Mouse (Mus musculus) heart, adult 2 months (tissue): ENCODE results near the gene Olfr1099. TPM values are rescaled to one million over a fixed set of nuclear protein-coding genes. Genes with fewer than 3 reads are reported as not detected.

ENCODE experiments used
- DNase-seq, 2 experiments: peaks; one replicate each; pipeline ENCODE4 v3.0.0; 2021
- H3K27ac ChIP-seq: fragments of 200-600 bp; 2 replicates; pipeline ENCODE4 v1.8.1; 2022
- H3K27me3 ChIP-seq: fragments of 200-500 bp; 2 replicates; pipeline ENCODE4 v1.6.1; 2012; ENCODE audit warnings: mild to moderate bottlenecking, low read length, inconsistent platforms, mixed read lengths; ENCODE audit not compliant: control insufficient read depth, insufficient read depth
- H3K36me3 ChIP-seq: fragments of 200-500 bp; 2 replicates; pipeline ENCODE4 v1.6.1; 2012; ENCODE audit warnings: low read length, inconsistent platforms; ENCODE audit not compliant: control insufficient read depth, insufficient read depth
- H3K4me1 ChIP-seq: fragments of 200-500 bp; 2 replicates; pipeline ENCODE4 v1.6.1; 2011; ENCODE audit warnings: low read length; ENCODE audit not compliant: control insufficient read depth, insufficient read depth
- H3K4me3 ChIP-seq: fragments of 200-600 bp; 2 replicates; pipeline ENCODE4 v1.8.1; 2022
- H3K79me2 ChIP-seq: fragments of 200-500 bp; replicated peaks from 2 replicates; pipeline ENCODE4 v1.6.1; 2012; ENCODE audit warnings: mild to moderate bottlenecking, inconsistent platforms, low read length, moderate library complexity, mixed read lengths; ENCODE audit not compliant: control insufficient read depth, insufficient read depth
- H3K9ac ChIP-seq: fragments of 200-500 bp; 2 replicates; pipeline ENCODE4 v1.6.1; 2012; ENCODE audit warnings: low read depth, mild to moderate bottlenecking, control low read depth, inconsistent platforms, low read length, mixed read lengths
- CTCF ChIP-seq: fragments of 200-600 bp; IDR thresholded peaks from 2 replicates; pipeline ENCODE4 v1.8.1; 2022; ENCODE audit warnings: antibody characterized with exemption, mild to moderate bottlenecking, moderate library complexity
- EP300 ChIP-seq: fragments of 200-500 bp; IDR thresholded peaks from 2 replicates; pipeline ENCODE4 v1.6.1; 2011; ENCODE audit warnings: low read depth, low read length, control low read depth; ENCODE audit not compliant: insufficient read depth
- POLR2A ChIP-seq: fragments of 200-500 bp; IDR thresholded peaks from 2 replicates; pipeline ENCODE4 v1.6.1; 2011; ENCODE audit warnings: mild to moderate bottlenecking, low read depth, low read length, control low read depth; ENCODE audit not compliant: insufficient read depth
- WGBS: fragments of 180-500 bp; shearing (Covaris S2); methylation state at CpG from one replicate; pipeline ENCODE4 v1.1.7; 2018; 5-methylcytosine and 5-hydroxymethylcytosine counted together
- intact Hi-C: fragments of 180-260 bp; cut with DNase I; formaldehyde crosslinking; loops from one replicate; pipeline ENCODE4 v1.15.1; 2025
- long read RNA-seq: library from polyadenylated mRNA; stranded (forward); transcript quantifications from one replicate; pipeline ENCODE4 v2.0.0, GENCODE M21; 2021
- polyA plus RNA-seq: library from polyadenylated mRNA; depleted of rRNA; stranded (reverse); fragments of >200 nt; gene quantifications from 2 replicates; pipeline ENCODE4 v1.2.3, GENCODE M21; 2012; rRNA removed
- total RNA-seq, 2 experiments: library from RNA; stranded (reverse); gene quantifications; 2 replicates each; pipeline ENCODE4 v1.2.3; 2021

The Olfr1099 gene
- total RNA-seq = not detected
- polyA plus RNA-seq = not detected in 2 replicates
- long read RNA-seq = 0 reads

DNA sequence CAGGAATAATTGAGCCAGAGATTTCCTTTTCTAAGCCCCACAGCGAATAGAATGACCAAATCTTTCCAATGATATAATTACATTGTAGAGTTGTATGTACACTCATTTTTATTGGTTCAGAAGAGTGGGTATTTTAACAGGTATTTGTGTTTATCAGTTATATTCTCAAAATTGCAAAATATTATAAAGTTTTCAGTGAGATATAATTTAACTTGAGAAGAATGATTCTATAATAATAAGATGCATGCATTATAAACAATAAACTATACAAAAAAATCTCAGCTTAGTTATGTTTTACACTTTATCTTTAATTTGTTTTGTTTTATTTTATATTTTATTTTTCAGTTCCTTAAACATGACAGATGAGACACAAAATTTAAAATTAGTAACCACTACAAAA lies at the start of gene Olfr1099:
Gene Olfr1099 (minus strand): TSS at position 101 of the 400 bp plus-strand sequence.
- intact Hi-C loops = no loop called here
- DNase-seq = no peak
- H3K4me1 ChIP-seq = no peaks in the 10 kb centered on the region
- WGBS = 74% methylated on average over 1 of the region's 1 CpGs
- H3K27me3 ChIP-seq = no peaks in the 10 kb centered on the region
- no peak within 1 kb of the TSS for H3K9ac ChIP-seq
- no peaks in the 10 kb centered on the region for H3K79me2 ChIP-seq
- H3K27ac ChIP-seq = no peak within 1 kb of the TSS
- no peak within 1 kb of the TSS for H3K4me3 ChIP-seq
- no peaks in the 10 kb centered on the region for H3K36me3 ChIP-seq
- no peak for TF ChIP-seq CTCF
- no peak for TF ChIP-seq POLR2A
- TF ChIP-seq EP300 = no peak

DNA sequence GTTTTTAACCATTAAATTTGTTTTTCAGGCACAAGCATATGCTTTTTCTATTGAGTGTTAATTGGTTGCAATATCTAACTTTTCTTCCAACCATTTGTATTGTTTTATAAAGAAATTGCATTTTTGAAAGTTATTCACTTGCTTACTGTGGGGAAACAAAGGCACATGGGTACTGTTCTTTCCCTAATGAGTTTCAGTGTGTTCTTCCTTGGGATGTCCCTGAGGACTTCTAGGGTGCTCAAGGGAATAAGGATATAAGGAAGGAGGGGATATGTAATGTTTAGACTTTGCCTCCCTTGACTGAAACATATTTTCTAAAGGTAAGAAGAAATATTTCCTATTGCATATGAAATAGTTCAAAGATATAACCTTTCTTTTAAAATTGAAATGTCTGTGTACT lies 37.6 kb upstream of the Olfr1099 start, which contains the start of gene Olfr1102:
Gene Olfr1102 (plus strand): TSS at position 301 of the 400 bp plus-strand sequence.
- no peak for TF ChIP-seq CTCF
- no peak for TF ChIP-seq POLR2A
- TF ChIP-seq EP300 = no peak
- Histone ChIP-seq H3K27me3 (no peaks in the 10 kb centered on the region), H3K4me3 (no peak within 1 kb of the TSS), H3K79me2 (no peaks in the 10 kb centered on the region), H3K9ac (no peak within 1 kb of the TSS), H3K4me1 (no peaks in the 10 kb centered on the region), H3K36me3 (no peaks in the 10 kb centered on the region), H3K27ac (no peak within 1 kb of the TSS)
- intact Hi-C loops = no loop called here
- DNase-seq = no peak

DNA sequence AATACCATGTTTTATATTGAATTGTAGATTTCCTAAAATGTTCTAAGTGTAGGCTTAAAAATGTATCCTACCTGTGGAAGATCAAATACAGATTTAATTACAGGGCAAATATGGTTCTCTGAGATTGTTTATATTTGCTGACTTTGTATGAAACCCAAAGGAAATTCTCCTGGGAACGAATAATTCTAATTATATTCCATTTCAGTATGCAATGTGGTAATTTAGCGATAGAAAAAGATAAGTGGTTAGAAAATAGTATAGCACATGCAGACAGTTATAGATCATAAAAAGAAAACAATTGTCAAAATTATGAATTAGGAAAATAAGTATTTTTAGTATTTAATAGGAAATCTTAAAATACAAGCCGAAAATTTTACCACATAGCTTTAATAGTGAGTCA lies 30.6 kb upstream of the Olfr1099 start, which contains the start of gene Olfr1101:
Gene Olfr1101 (minus strand): TSS at position 101 of the 400 bp plus-strand sequence.
- no peaks in the 10 kb centered on the region for H3K36me3 ChIP-seq
- H3K9ac ChIP-seq = no peak within 1 kb of the TSS
- WGBS = 52% methylated on average over 3 of the region's 3 CpGs
- TF ChIP-seq EP300 (no peak), CTCF (no peak), POLR2A (no peak)
- H3K79me2 ChIP-seq = no peaks in the 10 kb centered on the region
- intact Hi-C loops = no loop called here
- DNase-seq = no peak
- no peak within 1 kb of the TSS for H3K27ac ChIP-seq
- no peaks in the 10 kb centered on the region for H3K4me1 ChIP-seq
- no peaks in the 10 kb centered on the region for H3K27me3 ChIP-seq
- H3K4me3 ChIP-seq = no peak within 1 kb of the TSS

DNA sequence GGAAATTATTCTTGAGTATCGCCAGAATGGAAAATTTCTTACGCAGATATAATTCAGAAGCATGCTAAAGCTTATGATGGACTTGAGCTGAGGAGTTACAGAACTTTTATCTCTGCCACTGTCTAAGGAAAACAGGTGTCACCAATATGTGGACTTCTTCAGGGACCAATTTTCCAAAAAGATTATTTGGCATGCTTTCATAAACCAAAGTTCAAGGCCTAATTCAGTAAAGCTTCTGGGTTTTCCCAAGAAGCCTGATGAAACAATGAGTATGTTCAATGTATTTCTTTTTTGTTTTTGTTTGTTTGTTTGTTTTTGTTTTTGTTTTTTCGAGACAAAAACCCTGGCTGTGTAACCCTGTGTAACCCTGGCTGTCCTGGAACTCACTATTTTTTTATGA lies 19.4 kb upstream of the Olfr1099 start, which contains the start of gene Olfr1100:
Gene Olfr1100 (minus strand): TSS at position 101 of the 400 bp plus-strand sequence.
- Histone ChIP-seq H3K4me3 (no peak within 1 kb of the TSS), H3K27ac (no peak within 1 kb of the TSS), H3K9ac (no peak within 1 kb of the TSS), H3K36me3 (no peaks in the 10 kb centered on the region), H3K79me2 (no peaks in the 10 kb centered on the region), H3K4me1 (no peaks in the 10 kb centered on the region), H3K27me3 (no peaks in the 10 kb centered on the region)
- TF ChIP-seq EP300 (no peak), CTCF (no peak), POLR2A (no peak)
- intact Hi-C loops = no loop called here
- 58% methylated on average over 3 of the region's 3 CpGs for WGBS
- no peak for DNase-seq

- H3K4me3 ChIP-seq = no peak overlapping the region
- H3K27me3 ChIP-seq = no peaks in the 10 kb centered on the region
- no peaks in the 10 kb centered on the region for H3K79me2 ChIP-seq
- no peak for DNase-seq
- no peaks in the 10 kb centered on the region for H3K4me1 ChIP-seq
- no peak overlapping the region for H3K9ac ChIP-seq
- H3K36me3 ChIP-seq = no peaks in the 10 kb centered on the region
- intact Hi-C loops = no loop called here
- H3K27ac ChIP-seq = no peak overlapping the region
- no peak for TF ChIP-seq CTCF
- no peak for TF ChIP-seq EP300
- no peak for TF ChIP-seq POLR2A
These were observed 33.9 kb downstream of the Olfr1099 start for GRCm38 (mm10) chr2:86926557-86926956.

DNA sequence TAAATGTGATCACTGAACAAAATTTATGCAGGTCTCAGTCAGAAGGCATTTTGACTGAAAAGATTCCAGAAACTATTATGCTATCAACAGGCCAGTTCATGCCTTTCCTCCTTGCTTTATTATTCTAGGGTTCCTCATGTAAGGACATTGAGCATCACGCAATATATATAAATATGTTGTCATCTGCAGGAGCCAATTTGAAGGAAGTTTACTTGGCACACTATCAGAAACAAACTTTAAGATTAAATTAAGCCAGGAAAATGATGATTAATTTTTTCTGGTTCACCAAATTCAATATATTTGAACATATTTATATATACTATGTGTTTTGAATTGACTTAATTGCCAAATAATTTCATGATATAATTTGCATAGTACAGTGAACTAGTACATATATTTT lies 36.0 kb downstream of the Olfr1099 start, which contains the start of gene Olfr1098:
Gene Olfr1098 (minus strand): TSS at position 101 of the 400 bp plus-strand sequence.
- WGBS = 73% methylated on average over 1 of the region's 1 CpGs

GRCm38 (mm10) chr2:86905647-86906046 lies 54.8 kb downstream of the Olfr1099 start:
- no peak for DNase-seq
- Histone ChIP-seq H3K36me3 (no peaks in the 10 kb centered on the region), H3K4me3 (no peak overlapping the region), H3K27me3 (no peaks in the 10 kb centered on the region), H3K79me2 (no peaks in the 10 kb centered on the region), H3K4me1 (no peaks in the 10 kb centered on the region), H3K27ac (no peak overlapping the region), H3K9ac (no peak overlapping the region)
- no peak for TF ChIP-seq POLR2A
- no peak for TF ChIP-seq CTCF
- no peak for TF ChIP-seq EP300
- intact Hi-C loops = no loop called here
- 67% methylated on average over 2 of the region's 2 CpGs for WGBS

More for the DNA sequence above, 36.0 kb downstream of the Olfr1099 start, which contains the start of gene Olfr1098:
- no peaks in the 10 kb centered on the region for H3K79me2 ChIP-seq
- DNase-seq = no peak
- no peaks in the 10 kb centered on the region for H3K4me1 ChIP-seq
- no peak within 1 kb of the TSS for H3K4me3 ChIP-seq
- H3K36me3 ChIP-seq = no peaks in the 10 kb centered on the region
- H3K9ac ChIP-seq = no peak within 1 kb of the TSS
- TF ChIP-seq CTCF (no peak), POLR2A (no peak), EP300 (no peak)
- H3K27ac ChIP-seq = no peak within 1 kb of the TSS
- intact Hi-C loops = no loop called here
- no peaks in the 10 kb centered on the region for H3K27me3 ChIP-seq

Other genes with a start within 250 kb of the Olfr1099 start
- gene Olfr1089, start 227.0 kb downstream of the Olfr1099 start, total RNA-seq = not detected
- not detected in 2 replicates for gene Olfr1089, start 227.0 kb downstream of the Olfr1099 start, polyA plus RNA-seq
- gene Olfr1090, start 201.7 kb downstream of the Olfr1099 start, total RNA-seq = not detected
- gene Olfr1090, start 201.7 kb downstream of the Olfr1099 start, polyA plus RNA-seq = not detected in 2 replicates
- gene Olfr1093, start 178.2 kb downstream of the Olfr1099 start, total RNA-seq = not detected
- not detected in 2 replicates for gene Olfr1093, start 178.2 kb downstream of the Olfr1099 start, polyA plus RNA-seq
- not detected for gene Olfr141, start 150.7 kb downstream of the Olfr1099 start, total RNA-seq
- gene Olfr141, start 150.7 kb downstream of the Olfr1099 start, polyA plus RNA-seq = not detected in 2 replicates
- gene Olfr1094, start 136.0 kb downstream of the Olfr1099 start, total RNA-seq = not detected
- not detected in 2 replicates for gene Olfr1094, start 136.0 kb downstream of the Olfr1099 start, polyA plus RNA-seq
- gene Olfr1095, start 109.0 kb downstream of the Olfr1099 start, total RNA-seq = not detected
- gene Olfr1095, start 109.0 kb downstream of the Olfr1099 start, polyA plus RNA-seq = not detected in 2 replicates
- not detected for gene Gm13723, start 85.9 kb downstream of the Olfr1099 start, total RNA-seq
- gene Gm13723, start 85.9 kb downstream of the Olfr1099 start, polyA plus RNA-seq = not detected in 2 replicates
- not detected for gene Olfr1097, start 68.5 kb downstream of the Olfr1099 start, total RNA-seq
- gene Olfr1097, start 68.5 kb downstream of the Olfr1099 start, polyA plus RNA-seq = not detected in 2 replicates
- gene Olfr1098, start 36.1 kb downstream of the Olfr1099 start, total RNA-seq = not detected
- gene Olfr1098, start 36.1 kb downstream of the Olfr1099 start, polyA plus RNA-seq = not detected in 2 replicates
- not detected for gene Olfr1100, start 19.3 kb upstream of the Olfr1099 start, total RNA-seq
- gene Olfr1100, start 19.3 kb upstream of the Olfr1099 start, polyA plus RNA-seq = not detected in 2 replicates
- gene Olfr1101, start 30.5 kb upstream of the Olfr1099 start, total RNA-seq = not detected
- gene Olfr1101, start 30.5 kb upstream of the Olfr1099 start, polyA plus RNA-seq = not detected in 2 replicates
- gene Olfr1102, start 37.7 kb upstream of the Olfr1099 start, total RNA-seq = not detected
- not detected in 2 replicates for gene Olfr1102, start 37.7 kb upstream of the Olfr1099 start, polyA plus RNA-seq
- not detected for gene Olfr1104, start 66.4 kb upstream of the Olfr1099 start, total RNA-seq
- gene Olfr1104, start 66.4 kb upstream of the Olfr1099 start, polyA plus RNA-seq = not detected in 2 replicates
- gene Olfr1105, start 75.8 kb upstream of the Olfr1099 start, total RNA-seq = not detected
- gene Olfr1105, start 75.8 kb upstream of the Olfr1099 start, polyA plus RNA-seq = not detected in 2 replicates
- not detected for gene Olfr1106, start 91.6 kb upstream of the Olfr1099 start, total RNA-seq
- not detected in 2 replicates for gene Olfr1106, start 91.6 kb upstream of the Olfr1099 start, polyA plus RNA-seq
- not detected for gene Olfr1107, start 115.1 kb upstream of the Olfr1099 start, total RNA-seq
- gene Olfr1107, start 115.1 kb upstream of the Olfr1099 start, polyA plus RNA-seq = not detected in 2 replicates
- not detected for gene Olfr1109, start 135.3 kb upstream of the Olfr1099 start, total RNA-seq
- not detected in 2 replicates for gene Olfr1109, start 135.3 kb upstream of the Olfr1099 start, polyA plus RNA-seq
- gene Olfr259, start 153.9 kb upstream of the Olfr1099 start, total RNA-seq = not detected
- not detected in 2 replicates for gene Olfr259, start 153.9 kb upstream of the Olfr1099 start, polyA plus RNA-seq
- not detected for gene Olfr1110, start 179.6 kb upstream of the Olfr1099 start, total RNA-seq
- gene Olfr1110, start 179.6 kb upstream of the Olfr1099 start, polyA plus RNA-seq = not detected in 2 replicates
- gene Olfr1111, start 191.9 kb upstream of the Olfr1099 start, total RNA-seq = not detected
- gene Olfr1111, start 191.9 kb upstream of the Olfr1099 start, polyA plus RNA-seq = not detected in 2 replicates
- not detected for gene Olfr1112, start 227.1 kb upstream of the Olfr1099 start, total RNA-seq
- gene Olfr1112, start 227.1 kb upstream of the Olfr1099 start, polyA plus RNA-seq = not detected in 2 replicates
- not detected for gene Olfr1113, start 248.3 kb upstream of the Olfr1099 start, total RNA-seq
- not detected in 2 replicates for gene Olfr1113, start 248.3 kb upstream of the Olfr1099 start, polyA plus RNA-seq